Mouse (Mus musculus) CH12.LX (cell line): ENCODE results near the gene Rtn4rl2. TPM values are rescaled to one million over a fixed set of nuclear protein-coding genes. Genes with fewer than 3 reads are reported as not detected.

Experiments used
- DNase-seq: peaks from one replicate; pipeline ENCODE4 v3.0.0-alpha.2; 2013; ENCODE audit errors: extremely low read depth
- H3K27ac ChIP-seq: 2 replicates; pipeline ENCODE4 v1.5.1; 2012; ENCODE audit warnings: low read depth, mild to moderate bottlenecking, control low read depth, moderate library complexity; ENCODE audit not compliant: insufficient read depth
- H3K27me3 ChIP-seq: replicated peaks from 2 replicates; pipeline ENCODE3; 2012; ENCODE audit warnings: inconsistent platforms
- H3K36me3 ChIP-seq, 2 experiments: replicated peaks in 1 of 2; 2 replicates each; pipeline versions ENCODE3 to v1.6.1; 2012; ENCODE audit warnings: inconsistent platforms in 1 of 2, low read length in 1 of 2, mild to moderate bottlenecking in 1 of 2, mixed read lengths in 1 of 2, moderate library complexity in 1 of 2; ENCODE audit not compliant: control insufficient read depth in 1 of 2, insufficient read depth in 1 of 2
- H3K4me1 ChIP-seq, 2 experiments: 2 replicates each; pipeline ENCODE4 v1.6.1; 2012; ENCODE audit warnings: inconsistent platforms in 1 of 2, moderate library complexity in 1 of 2; ENCODE audit not compliant: insufficient read depth in 2 of 2, control insufficient read depth in 1 of 2
- H3K4me2 ChIP-seq: 2 replicates; pipeline ENCODE4 v1.6.1; 2012; ENCODE audit warnings: low read depth, mild to moderate bottlenecking, control low read depth; ENCODE audit not compliant: poor library complexity, insufficient read depth, severe bottlenecking
- H3K4me3 ChIP-seq, 3 experiments: fragments of 150-350 bp in 1 of 3; sonication (generic) in 1 of 3; replicated peaks in 1 of 3; 2 replicates each; pipeline versions ENCODE3 to v1.5.1; 2011 to 2012; ENCODE audit warnings: low read depth in 2 of 3, low read length in 2 of 3, mild to moderate bottlenecking in 2 of 3, moderate library complexity in 2 of 3, control low read depth in 1 of 3, improper control_type of control experiment in 1 of 3, inconsistent platforms in 1 of 3, mixed read lengths in 1 of 3; ENCODE audit not compliant: poor library complexity in 1 of 3
- H3K79me2 ChIP-seq: replicated peaks from 2 replicates; pipeline ENCODE4 v1.6.1; 2012; ENCODE audit warnings: mild to moderate bottlenecking, moderate library complexity; ENCODE audit not compliant: control insufficient read depth, poor library complexity, insufficient read depth, severe bottlenecking; ENCODE audit errors: extremely low read depth
- H3K9ac ChIP-seq: 2 replicates; pipeline ENCODE4 v1.6.1; 2012; ENCODE audit warnings: low read depth, mild to moderate bottlenecking, control low read depth, moderate library complexity; ENCODE audit not compliant: insufficient read depth
- H3K9me3 ChIP-seq: replicated peaks from 2 replicates; pipeline ENCODE3; 2012; ENCODE audit warnings: low read length, inconsistent platforms, mixed read lengths
- CTCF ChIP-seq, 2 experiments: IDR thresholded peaks in 1 of 2; conservative IDR thresholded peaks in 1 of 2; 2 replicates each; pipeline ENCODE4 v1.5.1; 2011 to 2012; ENCODE audit warnings: low read depth in 2 of 2, low read length in 2 of 2, improper control_type of control experiment in 1 of 2, inconsistent platforms in 1 of 2, mild to moderate bottlenecking in 1 of 2, moderate library complexity in 1 of 2
- ELF1 ChIP-seq: IDR thresholded peaks from 2 replicates; pipeline ENCODE4 v1.6.1; 2014; ENCODE audit warnings: low read depth, mild to moderate bottlenecking, inconsistent platforms, low read length, improper control_type of control experiment
- IRF4 ChIP-seq: IDR thresholded peaks from 2 replicates; pipeline ENCODE4 v1.6.1; 2014; ENCODE audit warnings: low read depth, mild to moderate bottlenecking, inconsistent platforms, low read length, improper control_type of control experiment
- JUND ChIP-seq: conservative IDR thresholded peaks from 2 replicates; pipeline ENCODE4 v1.6.1; 2011; ENCODE audit warnings: low read depth, low read length, improper control_type of control experiment
- MAX ChIP-seq: IDR thresholded peaks from 2 replicates; pipeline ENCODE4 v1.6.1; 2011; ENCODE audit warnings: low read length, improper control_type of control experiment
- MAZ ChIP-seq: IDR thresholded peaks from 2 replicates; pipeline ENCODE4 v1.6.1; 2012; ENCODE audit warnings: low read depth, mild to moderate bottlenecking, inconsistent platforms, low read length, improper control_type of control experiment, moderate library complexity
- MXI1 ChIP-seq: IDR thresholded peaks from 2 replicates; pipeline ENCODE4 v1.6.1; 2011; ENCODE audit warnings: mild to moderate bottlenecking, low read depth, low read length, improper control_type of control experiment
- MYC ChIP-seq: IDR thresholded peaks from 2 replicates; pipeline ENCODE4 v1.6.1; 2011; ENCODE audit warnings: low read depth, mild to moderate bottlenecking, improper control_type of control experiment, low read length
- NRF1 ChIP-seq: IDR thresholded peaks from 2 replicates; pipeline ENCODE4 v1.6.1; 2014; ENCODE audit warnings: low read depth, mild to moderate bottlenecking, inconsistent platforms, low read length, improper control_type of control experiment, moderate library complexity
- SIN3A ChIP-seq: IDR thresholded peaks from 2 replicates; pipeline ENCODE4 v1.6.1; 2012; ENCODE audit warnings: low read length, improper control_type of control experiment, inconsistent platforms
- SMC3 ChIP-seq: IDR thresholded peaks from 2 replicates; pipeline ENCODE4 v1.6.1; 2011; ENCODE audit warnings: low read depth, low read length, improper control_type of control experiment
- TBP ChIP-seq: conservative IDR thresholded peaks from 2 replicates; pipeline ENCODE4 v1.6.1; 2011; ENCODE audit warnings: low read depth, low read length, improper control_type of control experiment
- USF1 ChIP-seq: IDR thresholded peaks from 2 replicates; pipeline ENCODE4 v1.6.1; 2014; ENCODE audit warnings: low read depth, mild to moderate bottlenecking, inconsistent platforms, low read length, improper control_type of control experiment
- ZKSCAN1 ChIP-seq: IDR thresholded peaks from 2 replicates; pipeline ENCODE4 v1.6.1; 2012; ENCODE audit warnings: low read depth, inconsistent platforms, low read length, improper control_type of control experiment, borderline replicate concordance
- dilution Hi-C: fragments of 300-500 bp; cut with MboI; formaldehyde crosslinking; loops from 2 replicates; pipeline ENCODE4 v1.14.3; 2020; ENCODE audit warnings: low sequenced_read_pairs; ENCODE audit not compliant: extremely low pct_unique_long_range_greater_than_20kb, extremely low pct_ligation_motif_present
- in situ Hi-C: fragments of 300-500 bp; cut with MboI; formaldehyde crosslinking; loops from 3 replicates; pipeline ENCODE4 v1.14.3; 2019; ENCODE audit warnings: low sequenced_read_pairs, low pct_ligation_motif_present, low pct_unique_long_range_greater_than_20kb, mixed read lengths
- polyA plus RNA-seq: library from polyadenylated mRNA; unstranded; fragments of >175 nt; gene quantifications from 2 replicates; pipeline ENCODE4 v1.2.1, GENCODE M21; 2012; ENCODE audit warnings: low read depth; ENCODE audit not compliant: insufficient read length
- total RNA-seq, 2 experiments: library from RNA; depleted of rRNA; stranded (reverse); fragments of 300-350 nt in 1 of 2; fragments of >200 nt in 1 of 2; gene quantifications; 2 replicates each; pipeline ENCODE4 v1.2.3; 2012 to 2014

Gene Rtn4rl2
- total and polyA plus RNA-seq, 3 experiments: not detected

- Histone ChIP-seq H3K36me3 (no peaks in the 10 kb centered on the region), H3K9ac (peak overlapping the region; percentile 18; the same call in 1 of the 2 replicates), H3K4me3 (peak overlapping the region in 1 of 3 experiments; percentile 56), H3K4me1 (peaks cover 18 to 30% of the 10 kb centered on the region in 2 experiments), H3K27ac (no peak overlapping the region), H3K79me2 (no peaks in the 10 kb centered on the region), H3K27me3 (no peaks in the 10 kb centered on the region), H3K9me3 (peaks cover 7% of the 10 kb centered on the region), H3K4me2 (peak overlapping the region; percentile 42; the same call in 1 of the 2 replicates)
- in situ Hi-C loops: no loop called here
- TF ChIP-seq SMC3 (no peak), TBP (no peak), MAX (no peak), NRF1 (no peak), ELF1 (0 out of 2 replicates have a peak, but pooled peaks have one; percentile 26), MYC (no peak), SIN3A (0 out of 2 replicates have a peak, but pooled peaks have one; percentile 40), IRF4 (no peak), MAZ (no peak), JUND (no peak), MXI1 (peak; percentile 44; the same call in 1 of the 2 replicates), CTCF (conservative IDR thresholded peaks at IDR 0.05 in 1 of 2, IDR thresholded peaks at IDR 0.05 in 1 of 2; ENCODE audit: low read depth in 2 of 2, low read length in 2 of 2) (no peak), ZKSCAN1 (no peak)
- DNase-seq: no peak
- dilution Hi-C loops: no loop called here
These were observed 46.3 kb downstream of the Rtn4rl2 start for GRCm38 (mm10) chr2:84840016-84840747.

- dilution Hi-C loops (no loop called here), in situ Hi-C loops (no loop called here)
- Histone ChIP-seq H3K27me3 (no peaks in the 10 kb centered on the region), H3K4me3 (peak overlapping the region in 2 of 3 experiments; percentile 20 to 56), H3K79me2 (no peaks in the 10 kb centered on the region), H3K9me3 (peaks cover 7% of the 10 kb centered on the region), H3K4me2 (peak overlapping the region; percentile 27), H3K4me1 (peaks cover 18 to 30% of the 10 kb centered on the region in 2 experiments), H3K9ac (no peak overlapping the region; the same call in 1 of the 2 replicates), H3K27ac (no peak overlapping the region), H3K36me3 (no peaks in the 10 kb centered on the region)
- TF ChIP-seq MAX (no peak), USF1 (peak; percentile 51)
- DNase-seq: no peak
These were observed 47.2 kb downstream of the Rtn4rl2 start for GRCm38 (mm10) chr2:84838993-84839980.
